Mouse (Mus musculus) erythroblast, embryonic 14.5 days (primary cell): ENCODE results near the gene Rrp8. TPM values are rescaled to one million over a fixed set of nuclear protein-coding genes. Genes with fewer than 3 reads are reported as not detected.

Source experiments
- H3K27me3 ChIP-seq: 2 replicates; pipeline ENCODE4 v1.6.1; 2012; ENCODE audit warnings: inconsistent platforms; ENCODE audit not compliant: control insufficient read depth
- H3K36me3 ChIP-seq: 2 replicates; pipeline ENCODE4 v1.6.1; 2012; ENCODE audit warnings: mild to moderate bottlenecking, inconsistent platforms; ENCODE audit not compliant: control insufficient read depth
- H3K4me1 ChIP-seq: 2 replicates; pipeline ENCODE4 v1.6.1; 2012; ENCODE audit warnings: inconsistent platforms; ENCODE audit not compliant: control insufficient read depth
- H3K4me3 ChIP-seq: replicated peaks from 2 replicates; pipeline ENCODE3; 2012; ENCODE audit warnings: moderate library complexity, mild to moderate bottlenecking, inconsistent platforms
- H3K9me3 ChIP-seq: 2 replicates; pipeline ENCODE4 v1.6.1; 2012; ENCODE audit warnings: low read length, inconsistent platforms, mixed read lengths; ENCODE audit not compliant: control insufficient read depth
- GATA1 ChIP-seq: IDR thresholded peaks from 2 replicates; pipeline ENCODE4 v1.6.1; 2012; ENCODE audit warnings: low read length, inconsistent platforms, mixed read lengths
- TAL1 ChIP-seq: IDR thresholded peaks from 3 replicates; pipeline ENCODE4 v1.6.1; 2012; ENCODE audit warnings: low read length, inconsistent platforms, mixed read lengths
- polyA plus RNA-seq: library from polyadenylated mRNA; stranded (reverse); fragments of >175 nt; gene quantifications from 2 replicates; pipeline ENCODE4 v1.2.3, GENCODE M21; 2012

The Rrp8 gene
- polyA plus RNA-seq, 1 experiment = 0.76 TPM

GRCm38 (mm10) chr7:105774661-105775060 is 37.5 kb upstream of the Rrp8 start:
- no peaks in the 10 kb centered on the region for H3K9me3 ChIP-seq
- TF ChIP-seq TAL1 = no peak
- no peak for TF ChIP-seq GATA1

GRCm38 (mm10) chr7:105773041-105773440 is 35.9 kb upstream of the Rrp8 start:
- no peak overlapping the region for H3K4me3 ChIP-seq
- H3K27me3 ChIP-seq = no peaks in the 10 kb centered on the region
- no peaks in the 10 kb centered on the region for H3K4me1 ChIP-seq
- TF ChIP-seq GATA1 (no peak), TAL1 (no peak)
- H3K36me3 ChIP-seq = no peaks in the 10 kb centered on the region
- H3K9me3 ChIP-seq = no peaks in the 10 kb centered on the region

More at GRCm38 (mm10) chr7:105774661-105775060, 37.5 kb upstream of the Rrp8 start:
- Histone ChIP-seq H3K27me3 (no peaks in the 10 kb centered on the region), H3K36me3 (no peaks in the 10 kb centered on the region), H3K4me3 (no peak overlapping the region), H3K4me1 (no peaks in the 10 kb centered on the region)

GRCm38 (mm10) chr7:105772331-105772730 is 35.1 kb upstream of the Rrp8 start:
- Histone ChIP-seq H3K4me1 (no peaks in the 10 kb centered on the region), H3K27me3 (no peaks in the 10 kb centered on the region), H3K9me3 (no peaks in the 10 kb centered on the region), H3K36me3 (no peaks in the 10 kb centered on the region), H3K4me3 (no peak overlapping the region)
- TF ChIP-seq TAL1 (no peak), GATA1 (no peak)

GRCm38 (mm10) chr7:105769959-105770358 is 32.8 kb upstream of the Rrp8 start:
- TF ChIP-seq GATA1 (no peak), TAL1 (no peak)
- H3K36me3 ChIP-seq = no peaks in the 10 kb centered on the region
- H3K4me3 ChIP-seq = no peak overlapping the region
- no peaks in the 10 kb centered on the region for H3K4me1 ChIP-seq
- no peaks in the 10 kb centered on the region for H3K9me3 ChIP-seq
- H3K27me3 ChIP-seq = no peaks in the 10 kb centered on the region

GRCm38 (mm10) chr7:105767729-105768165 is 30.6 kb upstream of the Rrp8 start:
- Histone ChIP-seq H3K4me1 (no peaks in the 10 kb centered on the region), H3K36me3 (no peaks in the 10 kb centered on the region), H3K9me3 (no peaks in the 10 kb centered on the region), H3K4me3 (no peak overlapping the region), H3K27me3 (peaks cover 8% of the 10 kb centered on the region)
- TF ChIP-seq TAL1 (no peak), GATA1 (no peak)

- peaks cover 30% of the 10 kb centered on the region for H3K27me3 ChIP-seq
- H3K4me3 ChIP-seq = no peak overlapping the region
- TF ChIP-seq GATA1 (no peak), TAL1 (no peak)
- no peaks in the 10 kb centered on the region for H3K9me3 ChIP-seq
- no peaks in the 10 kb centered on the region for H3K4me1 ChIP-seq
- no peaks in the 10 kb centered on the region for H3K36me3 ChIP-seq
Measured at GRCm38 (mm10) chr7:105764331-105764730, 27.1 kb upstream of the Rrp8 start.

- Histone ChIP-seq H3K9me3 (no peaks in the 10 kb centered on the region), H3K36me3 (no peaks in the 10 kb centered on the region), H3K27me3 (peaks cover 30% of the 10 kb centered on the region), H3K4me3 (no peak overlapping the region), H3K4me1 (no peaks in the 10 kb centered on the region)
- TF ChIP-seq GATA1 (no peak), TAL1 (no peak)
Measured at GRCm38 (mm10) chr7:105762517-105763270, 25.5 kb upstream of the Rrp8 start.

GRCm38 (mm10) chr7:105761813-105762484 is 24.8 kb upstream of the Rrp8 start:
- no peak overlapping the region for H3K4me3 ChIP-seq
- H3K36me3 ChIP-seq = no peaks in the 10 kb centered on the region
- no peaks in the 10 kb centered on the region for H3K4me1 ChIP-seq
- TF ChIP-seq TAL1 (no peak), GATA1 (no peak)
- no peaks in the 10 kb centered on the region for H3K9me3 ChIP-seq
- H3K27me3 ChIP-seq = peaks cover 30% of the 10 kb centered on the region

- peaks cover 24% of the 10 kb centered on the region for H3K4me1 ChIP-seq
- peaks cover 24% of the 10 kb centered on the region for H3K36me3 ChIP-seq
- H3K27me3 ChIP-seq = no peaks in the 10 kb centered on the region
- no peak overlapping the region for H3K4me3 ChIP-seq
- TF ChIP-seq TAL1 (no peak), GATA1 (no peak)
- H3K9me3 ChIP-seq = no peaks in the 10 kb centered on the region
Measured at GRCm38 (mm10) chr7:105753281-105753680, 16.1 kb upstream of the Rrp8 start.
